Mouse (Mus musculus) layer of hippocampus, adult 18-20 months (tissue): ENCODE data around the gene Myg1. TPM values are rescaled to one million over a fixed set of nuclear protein-coding genes. Genes with fewer than 3 reads are reported as not detected.
A peak's percentile ranks its signal among the peaks of the same experiment; 100 is the strongest.

ENCODE experiments used
- DNase-seq, 2 experiments: peaks; one replicate each; pipeline ENCODE4 v3.0.0; 2022; ENCODE audit warnings: low spot score in 2 of 2
- total RNA-seq, 2 experiments: library from RNA; stranded (reverse); gene quantifications; 2 replicates each; pipeline ENCODE4 v1.2.3; 2021

Gene Myg1
- total RNA-seq, 2 experiments from 2014 or later = 69.4 to 72.5 TPM

- peak in 1 of 2 experiments; percentile 58 for DNase-seq
Measured at GRCm38 (mm10) chr15:102341580-102341979, 10.1 kb downstream of the Myg1 start.

DNA sequence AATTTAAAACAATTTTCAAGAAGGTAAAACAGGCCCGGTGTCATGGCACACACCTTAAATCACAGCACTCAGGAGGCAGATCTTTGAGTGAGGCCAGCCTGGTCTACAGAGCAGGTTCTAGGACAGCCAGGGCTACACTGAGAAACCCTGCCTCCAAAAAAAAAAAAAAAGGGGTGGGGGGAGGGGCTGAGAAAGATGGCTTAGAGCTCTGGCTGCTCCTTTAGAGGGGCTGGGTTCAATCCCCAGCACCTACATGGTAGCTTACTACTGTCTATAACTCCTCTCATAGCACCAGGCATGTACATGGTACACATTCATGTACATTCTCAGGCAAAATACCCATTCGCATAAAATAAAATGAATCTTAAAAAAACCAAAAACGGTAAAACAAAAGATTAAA lies 13.0 kb downstream of the Myg1 start:
- no peak for DNase-seq

DNA sequence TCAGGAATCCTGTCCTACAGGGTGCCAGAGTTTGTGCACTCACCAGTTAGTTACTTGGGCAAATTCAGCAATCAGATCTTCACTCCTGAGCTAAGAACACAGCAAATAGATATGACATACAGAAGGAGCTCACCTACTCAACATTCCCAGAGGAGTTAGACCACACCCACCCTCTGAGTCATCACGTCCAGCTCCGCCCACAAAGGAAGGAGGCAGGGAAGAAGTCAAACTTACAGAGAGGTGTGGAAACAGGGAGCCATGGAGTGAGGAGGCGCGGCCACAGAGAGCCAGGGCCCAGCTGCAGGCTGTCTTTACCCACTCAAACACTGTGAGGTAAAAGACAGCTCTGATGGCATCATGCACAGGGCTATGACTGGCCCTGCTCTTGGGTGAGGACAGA lies 14.9 kb downstream of the Myg1 start:
- DNase-seq = no peak

GRCm38 (mm10) chr15:102350138-102350941 lies 18.8 kb downstream of the Myg1 start, which contains the start of gene Aaas:
Gene Aaas (minus strand): TSS chr15:102350771.
- peak; percentile 90 to 97 for DNase-seq

DNA sequence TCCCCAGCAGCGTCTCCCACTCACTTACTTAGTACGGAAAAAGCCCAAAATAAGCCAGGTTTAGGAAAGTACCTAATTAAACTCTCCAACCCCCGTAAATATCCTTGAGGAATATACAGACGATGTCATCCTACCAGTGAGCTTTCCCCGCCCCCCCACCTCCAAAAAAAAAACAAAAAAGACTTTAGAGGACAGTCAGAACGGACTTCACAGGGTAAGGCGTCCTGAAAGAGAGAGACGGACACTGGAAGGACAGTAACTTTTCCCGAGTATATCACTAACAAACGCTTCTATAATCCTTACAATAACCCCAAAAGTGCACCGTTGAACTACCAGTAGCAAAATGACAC lies 19.4 kb downstream of the Myg1 start:
- no peak for DNase-seq

DNA sequence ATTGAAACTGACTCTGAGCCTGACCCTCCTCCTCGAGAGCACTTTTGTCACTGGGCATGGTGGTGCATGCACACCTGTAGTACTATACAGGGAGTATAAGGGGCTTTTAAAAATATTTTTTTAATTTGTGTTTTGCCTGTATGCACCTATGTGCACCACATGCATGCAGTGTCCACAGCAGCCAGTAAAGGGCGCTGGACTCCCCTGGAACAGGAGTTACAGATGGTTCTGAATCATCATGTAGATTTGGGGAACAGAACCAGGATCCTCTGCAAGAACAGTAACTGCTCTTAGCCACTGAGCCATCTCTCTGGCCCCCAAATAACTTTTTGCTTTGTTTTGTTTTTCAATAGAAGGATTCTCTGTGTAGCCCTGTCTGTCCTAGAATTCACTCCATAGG lies 20.7 kb downstream of the Myg1 start:
- DNase-seq = no peak

- no peak for DNase-seq
Measured at GRCm38 (mm10) chr15:102353986-102354385, 22.5 kb downstream of the Myg1 start.

DNA sequence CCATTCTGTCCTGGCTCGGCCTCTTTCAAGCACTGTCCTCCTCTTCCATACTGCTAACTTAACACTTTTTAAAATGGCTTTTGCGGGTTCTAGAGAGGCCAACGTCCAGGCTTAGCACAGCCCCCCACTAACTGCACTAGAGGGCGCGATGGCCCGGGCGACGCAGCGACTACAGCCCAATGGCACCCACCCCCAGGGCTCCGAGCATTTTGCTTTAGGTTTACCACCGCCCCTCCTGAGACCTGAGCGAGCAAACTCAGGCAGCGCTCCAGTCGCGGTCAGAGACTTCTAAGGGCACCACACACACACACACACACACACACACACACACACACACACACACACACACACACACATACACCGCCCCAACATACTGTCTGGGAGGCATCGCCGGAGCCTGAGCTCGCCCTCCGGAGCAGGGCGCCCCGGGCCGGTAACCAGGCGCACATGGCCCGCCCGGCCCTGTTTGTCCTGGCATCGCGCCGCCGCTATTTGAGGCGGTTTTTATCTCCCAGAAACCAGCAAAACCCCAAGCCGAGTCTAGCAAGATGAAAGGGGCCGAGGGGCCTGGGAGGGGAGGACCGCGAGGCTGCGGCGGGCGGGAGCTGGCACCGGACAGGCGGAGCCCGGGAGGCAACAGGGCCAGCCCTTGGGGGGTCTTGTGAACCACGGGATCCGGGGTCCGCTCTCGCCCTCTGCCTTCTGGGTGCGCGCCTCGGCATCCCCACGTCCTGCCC lies 23.8 kb downstream of the Myg1 start:
- DNase-seq = peak in 1 of 2 experiments; percentile 42

- peak; percentile 37 to 60 for DNase-seq
Measured at GRCm38 (mm10) chr15:102355871-102356441, 24.4 kb downstream of the Myg1 start.

GRCm38 (mm10) chr15:102356501-102357325 lies 25.2 kb downstream of the Myg1 start:
- DNase-seq = no peak

DNA sequence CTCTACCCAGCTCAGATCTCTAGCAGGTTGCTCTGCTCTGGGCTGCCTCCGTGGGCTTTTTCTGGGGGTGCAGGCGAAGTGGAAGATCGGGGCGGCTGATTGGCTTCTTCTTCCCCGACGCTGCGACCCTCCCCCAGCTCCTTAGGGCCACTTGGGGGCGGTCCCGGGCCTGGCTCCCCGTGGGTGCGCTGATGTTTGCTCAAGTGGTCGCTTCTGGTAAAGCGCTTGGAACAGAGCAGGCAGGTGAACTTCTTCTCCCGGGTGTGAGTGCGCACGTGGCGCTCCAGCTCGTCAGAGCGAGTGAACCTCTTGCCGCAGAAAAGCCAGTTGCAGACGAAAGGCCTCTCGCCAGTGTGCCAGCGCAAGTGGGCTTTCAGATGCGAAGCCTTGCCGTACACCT lies 26.6 kb downstream of the Myg1 start:
- DNase-seq = no peak

- DNase-seq = no peak
Measured at GRCm38 (mm10) chr15:102358834-102359233, 27.3 kb downstream of the Myg1 start.

GRCm38 (mm10) chr15:102362648-102363047 lies 31.1 kb downstream of the Myg1 start:
- DNase-seq = no peak

DNA sequence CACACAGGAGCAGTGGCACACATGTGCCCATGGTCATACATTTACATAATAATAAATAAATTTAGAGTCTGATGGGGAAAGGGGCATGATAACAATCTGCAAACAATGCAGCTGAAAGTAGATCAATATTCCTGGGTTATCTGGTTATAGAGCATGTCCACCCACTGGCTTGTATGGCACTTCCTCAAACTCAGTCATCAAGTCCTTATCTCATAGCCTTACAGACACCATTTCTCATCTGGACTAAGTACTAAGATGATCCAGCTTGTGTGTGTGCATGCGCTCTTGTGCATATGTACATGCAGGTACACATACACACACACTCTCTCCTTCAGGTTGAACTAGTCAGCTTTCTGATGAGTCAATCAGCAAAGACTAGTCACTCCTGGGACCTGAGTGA lies 33.2 kb downstream of the Myg1 start:
- no peak for DNase-seq

GRCm38 (mm10) chr15:102366238-102366637 lies 34.7 kb downstream of the Myg1 start:
- no peak for DNase-seq

DNA sequence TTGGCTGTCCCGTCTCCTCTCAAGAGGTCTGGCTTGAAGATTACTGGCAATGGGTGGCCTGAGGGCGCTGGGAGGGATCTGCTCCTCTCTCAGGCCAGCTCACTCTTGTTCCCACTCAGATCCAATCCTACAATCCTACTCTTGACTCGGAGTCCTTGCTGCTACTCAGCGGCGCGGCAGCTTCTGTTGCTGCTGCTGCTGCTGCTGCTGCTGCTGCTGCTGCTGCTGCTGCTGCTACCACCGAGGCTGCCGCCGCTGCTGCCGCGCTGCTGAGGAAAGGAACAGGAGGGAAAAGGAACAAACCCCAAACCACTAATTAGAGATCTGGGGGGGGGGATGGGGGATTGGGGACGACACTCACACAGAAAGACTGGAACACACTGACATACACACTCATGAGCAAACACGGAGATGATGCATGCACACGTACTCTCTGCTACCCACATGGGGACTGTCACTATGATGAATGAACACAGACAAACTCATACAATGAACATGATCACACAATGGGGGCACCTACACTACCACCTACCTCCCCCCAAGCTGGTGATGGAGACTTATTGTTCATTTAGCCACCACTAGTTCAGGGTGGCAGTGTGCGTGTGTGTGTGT lies 35.3 kb downstream of the Myg1 start, which contains the start of gene Sp7:
Gene Sp7 (minus strand): TSS at position 450 of the 612 bp plus-strand sequence.
- DNase-seq = no peak

DNA sequence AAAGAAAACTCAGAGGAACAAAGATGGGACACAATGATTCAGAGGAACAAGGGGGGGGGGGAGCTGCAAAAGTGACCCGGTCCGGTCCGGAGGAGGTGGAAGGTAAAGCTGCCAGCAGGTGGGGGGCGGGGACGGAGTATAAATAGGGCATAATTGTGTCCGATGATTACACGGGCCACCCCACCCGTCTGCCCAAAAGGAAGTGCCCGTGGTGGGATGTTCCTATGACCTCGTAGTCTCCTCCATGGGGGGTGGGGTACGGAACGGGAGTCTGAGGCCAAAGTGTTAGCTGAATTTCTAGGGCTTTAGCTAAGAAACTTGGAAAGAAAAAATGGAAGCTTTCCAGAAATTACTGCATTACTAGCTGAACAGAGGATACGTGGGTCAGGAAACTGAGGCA lies 38.5 kb downstream of the Myg1 start:
- DNase-seq = no peak

GRCm38 (mm10) chr15:102370727-102371126 lies 39.2 kb downstream of the Myg1 start:
- no peak for DNase-seq

DNA sequence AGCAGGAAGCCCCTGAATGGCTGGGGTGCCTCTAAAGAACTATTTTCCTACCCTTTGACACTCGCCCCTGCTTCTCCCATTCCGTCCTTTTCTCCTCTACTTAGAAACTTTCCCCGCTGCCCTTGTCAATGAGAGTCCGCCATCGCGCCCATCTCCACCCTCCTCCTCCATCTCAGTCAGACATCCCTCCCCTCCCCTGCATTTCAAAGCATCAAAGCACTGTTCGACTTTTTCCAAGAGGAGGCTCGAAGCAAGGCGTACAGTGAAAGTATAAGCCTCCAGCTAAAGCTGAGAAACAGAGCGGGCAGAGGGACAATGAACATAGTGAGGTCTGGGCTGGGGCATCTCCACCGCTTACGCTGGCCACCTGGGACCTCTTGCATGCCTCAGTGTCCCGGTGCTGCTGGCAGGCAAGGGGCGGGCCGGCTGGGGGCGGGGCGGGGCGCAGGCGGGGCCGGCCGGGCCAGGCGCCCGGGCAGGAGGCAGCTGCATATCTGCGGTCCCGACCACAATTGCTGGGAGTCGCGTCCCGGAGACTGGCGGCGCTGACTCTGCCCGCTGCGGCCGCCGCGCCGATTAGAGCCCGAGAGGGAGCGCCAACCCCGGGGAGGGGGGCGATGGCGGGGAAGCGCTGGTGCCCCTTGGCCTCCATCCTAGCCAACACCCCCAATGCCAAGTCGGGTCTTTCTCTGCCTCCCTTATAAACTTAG lies 45.1 kb downstream of the Myg1 start:
- peak in 1 of 2 experiments; percentile 31 for DNase-seq

DNA sequence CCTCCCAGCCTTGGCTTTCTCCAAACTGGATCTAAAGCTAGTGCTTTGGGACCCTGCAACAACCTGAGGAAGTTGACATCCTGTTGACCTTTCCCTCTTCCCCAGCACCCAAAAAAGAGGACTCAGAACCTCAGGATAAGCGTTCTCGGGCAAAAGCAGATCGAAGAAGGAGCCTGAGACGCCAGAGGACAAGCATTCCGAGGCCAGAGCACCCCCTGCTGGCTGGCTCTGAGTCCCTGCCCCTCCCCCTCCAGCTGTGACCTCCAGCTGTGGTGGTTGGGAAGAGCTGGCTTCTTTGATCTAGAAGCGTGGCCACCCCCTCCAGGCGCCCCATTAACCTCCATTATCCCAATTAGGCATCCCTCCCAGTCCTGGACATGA lies 45.6 kb downstream of the Myg1 start:
- DNase-seq = peak; percentile 29 to 80
